Mouse (Mus musculus): Measurements from ENCODE around the gene Gm42791.

The Gm42791 gene

DNA sequence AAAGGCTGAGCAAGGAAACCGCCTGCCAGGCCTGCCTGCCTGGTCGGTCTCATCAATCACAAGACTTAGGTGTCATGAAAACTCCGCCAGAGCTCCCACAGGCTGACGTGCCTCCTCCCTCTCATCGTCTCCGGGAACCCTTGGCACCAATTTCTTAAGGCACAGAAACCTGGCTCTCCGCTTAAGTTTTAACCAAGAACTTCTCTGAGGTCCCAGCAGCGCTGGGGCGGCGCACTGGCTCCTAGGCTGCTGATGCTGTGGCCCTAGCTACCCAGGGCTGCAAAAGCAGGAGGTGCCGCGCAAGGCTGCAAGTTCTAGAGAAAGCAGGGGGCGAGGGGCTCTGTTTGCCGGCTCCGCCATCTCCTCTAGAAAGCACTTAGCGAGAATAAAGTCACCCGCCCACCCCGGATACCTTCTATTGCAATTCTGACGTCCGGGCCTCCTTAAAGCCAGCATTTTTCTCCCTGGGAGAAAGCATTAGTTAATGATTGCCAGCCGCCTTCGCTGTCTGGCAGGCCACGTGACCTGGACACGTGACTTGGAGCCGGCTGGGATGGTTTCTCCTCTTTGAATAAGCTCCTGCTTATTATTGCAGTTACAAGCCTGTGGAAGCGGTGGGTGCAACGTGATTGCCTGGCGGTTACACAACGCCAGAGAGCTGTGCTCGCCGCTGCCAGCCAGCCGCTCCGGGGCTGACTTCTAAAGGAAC lies at the start of gene Gm42791:
Gene Gm42791, minus strand, starts transcription at position 442 of the 709 bp plus-strand sequence.
- DNase-seq (ENCODE audit: low read depth, low spot score): peak; percentile 99

DNA sequence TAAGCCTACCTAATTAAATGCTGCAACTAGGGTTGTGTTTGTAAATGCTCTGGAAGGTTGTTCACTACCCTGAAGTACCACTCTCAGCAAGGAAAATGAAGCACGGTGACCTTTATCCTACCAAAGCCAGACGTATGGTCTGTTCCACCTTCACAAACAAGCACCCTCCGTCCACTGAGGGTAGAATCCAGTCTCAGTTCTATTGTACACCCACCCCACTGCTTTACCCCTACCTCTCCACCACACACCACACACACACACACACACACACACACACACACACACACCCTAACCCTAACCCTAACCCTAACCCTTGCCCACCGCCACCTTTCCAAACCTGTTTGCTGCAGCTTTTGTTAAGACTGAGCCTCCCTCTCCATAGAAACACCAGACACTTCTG lies 49.1 kb upstream of the Gm42791 start:
- DNase-seq (ENCODE audit: low read depth, low spot score): no peak

DNA sequence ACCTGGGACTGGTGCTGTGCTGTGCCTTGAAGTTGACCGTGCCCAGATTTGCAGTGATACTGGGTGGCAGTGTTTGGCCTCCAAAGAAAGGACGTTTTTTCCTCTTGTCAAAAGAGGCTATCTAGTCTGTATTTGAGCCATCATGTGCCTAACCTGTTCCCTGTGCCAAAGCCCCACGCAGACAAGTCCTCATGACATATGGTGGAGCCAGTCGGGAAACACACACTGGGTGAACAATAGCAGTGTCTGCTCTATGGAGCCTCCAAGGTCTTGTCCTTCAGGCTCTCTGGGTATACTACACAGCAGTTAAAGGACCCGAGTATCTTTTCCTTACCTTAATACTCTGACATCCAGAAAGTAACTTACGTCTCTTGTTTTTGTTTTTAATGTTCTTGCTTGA lies 48.3 kb upstream of the Gm42791 start:
- no peak for DNase-seq (ENCODE audit: low read depth, low spot score)

DNA sequence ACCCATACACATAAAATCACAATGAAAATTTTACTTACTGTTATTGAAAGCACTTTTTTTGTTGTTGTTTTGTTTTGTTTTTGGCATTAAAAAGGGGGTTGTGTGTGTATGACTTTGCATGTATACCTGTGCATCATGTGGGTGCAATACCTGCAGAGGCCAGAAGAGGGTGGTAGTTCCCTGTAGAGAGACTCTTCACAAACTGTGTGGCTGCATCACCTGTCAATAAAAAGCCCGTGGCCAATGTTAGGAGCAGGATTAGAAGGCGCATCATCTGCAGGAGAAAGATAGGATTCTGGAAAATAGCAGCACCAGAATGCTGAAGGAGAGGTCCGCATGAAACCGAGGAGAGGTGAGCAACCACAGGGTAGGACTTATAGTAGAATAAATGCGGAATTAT lies 44.9 kb upstream of the Gm42791 start:
- no peak for DNase-seq (ENCODE audit: low read depth, low spot score)

DNA sequence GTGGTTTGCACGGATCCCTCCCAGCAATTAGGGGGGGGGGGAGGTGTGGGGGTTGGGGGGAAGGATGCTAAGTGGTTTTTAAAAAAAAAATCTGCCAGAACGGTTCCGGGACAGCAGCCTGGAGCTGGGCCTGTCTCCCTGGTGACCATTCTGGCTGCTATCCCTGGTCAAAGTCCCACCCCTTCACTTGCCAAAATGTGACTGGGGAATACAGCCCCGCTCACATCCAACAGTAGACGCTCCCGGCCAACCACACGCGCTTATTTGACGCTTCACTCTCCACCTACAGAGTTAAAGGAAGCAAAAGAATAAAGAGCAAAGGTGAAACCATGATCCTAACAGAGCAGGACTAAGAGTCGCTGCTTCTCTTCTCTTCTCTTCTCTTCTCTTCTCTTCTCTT lies 42.8 kb upstream of the Gm42791 start:
- peak; percentile 66 for DNase-seq (ENCODE audit: low read depth, low spot score)

DNA sequence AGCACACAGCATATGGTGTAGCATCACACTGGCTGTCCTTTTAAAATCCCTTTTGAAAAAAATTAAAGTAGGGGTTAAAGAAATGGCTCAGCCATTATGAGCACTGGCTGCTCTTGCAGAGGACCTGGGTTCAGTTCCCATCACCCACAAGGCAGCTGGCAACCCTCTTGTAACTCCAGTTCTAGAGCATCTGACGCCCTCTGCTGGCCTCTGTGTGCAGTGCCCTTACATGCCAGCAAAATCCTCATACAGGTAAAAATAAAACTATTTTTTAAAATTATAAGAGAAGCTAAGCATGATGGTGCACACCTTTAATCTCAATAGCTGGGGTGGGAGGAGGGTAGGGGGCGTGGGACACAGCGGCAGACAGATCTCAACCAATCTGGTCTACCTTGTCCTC lies 42.0 kb upstream of the Gm42791 start:
- no peak for DNase-seq (ENCODE audit: low read depth, low spot score)

DNA sequence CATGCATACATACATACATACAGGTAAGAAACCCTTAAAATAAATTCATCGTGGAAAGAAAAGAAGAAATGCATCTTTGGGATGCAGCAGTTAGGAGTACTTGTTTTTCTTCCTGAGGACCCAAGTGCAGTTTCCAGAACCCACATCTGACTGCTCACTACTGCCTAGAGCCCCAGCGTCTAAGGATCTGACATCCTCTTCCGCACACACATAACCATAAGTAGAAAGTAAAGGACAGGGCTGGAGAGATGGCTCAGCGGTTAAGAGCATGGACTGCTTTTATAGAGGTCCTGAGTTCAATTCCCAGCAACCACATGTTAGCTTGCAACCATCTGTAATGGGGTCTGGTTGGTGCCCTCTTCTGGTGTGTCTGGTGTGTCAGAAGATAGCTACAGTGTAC lies 37.5 kb upstream of the Gm42791 start:
- DNase-seq (ENCODE audit: low read depth, low spot score): no peak

DNA sequence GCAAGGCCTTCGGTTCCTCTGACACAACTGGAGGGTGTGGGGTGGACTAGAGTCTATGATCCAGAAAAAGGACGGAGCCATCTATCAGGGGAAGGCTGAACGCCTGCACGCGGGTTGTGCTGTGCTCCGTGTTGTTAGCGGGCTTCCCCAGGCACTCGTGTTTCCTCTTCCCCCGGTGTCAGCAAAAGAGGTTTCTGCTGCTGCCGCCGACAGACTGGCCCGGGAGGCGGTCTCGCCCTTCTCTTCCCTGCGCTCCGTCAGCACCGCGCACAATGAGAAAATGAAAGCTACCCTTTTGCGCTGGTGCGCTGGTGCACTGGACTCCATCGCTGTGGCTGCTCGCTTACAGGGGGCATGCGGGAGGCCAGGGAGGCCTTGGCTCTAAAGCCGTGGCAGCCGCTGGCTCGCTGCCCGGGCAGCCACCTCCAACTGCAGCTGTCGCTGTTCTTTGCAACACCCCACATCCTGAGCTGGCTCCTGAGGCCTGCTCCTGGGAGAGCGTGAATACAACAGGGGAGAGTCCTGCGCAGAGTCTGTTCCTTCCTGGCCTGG lies 36.3 kb upstream of the Gm42791 start:
- peak; percentile 91 for DNase-seq (ENCODE audit: low read depth, low spot score)

DNA sequence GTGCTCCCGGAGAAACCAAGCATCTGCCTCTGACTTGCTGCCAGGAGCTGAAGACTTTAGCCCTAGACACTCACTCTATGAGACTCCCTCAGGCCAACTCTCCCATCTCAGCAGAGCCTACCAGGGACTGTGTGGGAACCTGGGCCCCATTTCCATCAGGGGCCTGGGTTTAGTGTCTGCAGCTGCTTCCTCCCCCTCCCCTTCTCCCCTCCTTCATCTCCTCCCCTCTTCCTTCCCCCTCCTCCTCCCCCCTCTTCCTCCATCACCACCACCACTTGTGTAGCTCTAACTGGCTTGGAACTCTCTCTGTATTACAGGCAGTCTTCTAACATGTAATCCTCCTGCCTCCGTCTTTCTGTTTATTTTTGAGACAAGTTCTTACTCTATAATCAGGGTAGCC lies 35.2 kb upstream of the Gm42791 start:
- DNase-seq (ENCODE audit: low read depth, low spot score): no peak

DNA sequence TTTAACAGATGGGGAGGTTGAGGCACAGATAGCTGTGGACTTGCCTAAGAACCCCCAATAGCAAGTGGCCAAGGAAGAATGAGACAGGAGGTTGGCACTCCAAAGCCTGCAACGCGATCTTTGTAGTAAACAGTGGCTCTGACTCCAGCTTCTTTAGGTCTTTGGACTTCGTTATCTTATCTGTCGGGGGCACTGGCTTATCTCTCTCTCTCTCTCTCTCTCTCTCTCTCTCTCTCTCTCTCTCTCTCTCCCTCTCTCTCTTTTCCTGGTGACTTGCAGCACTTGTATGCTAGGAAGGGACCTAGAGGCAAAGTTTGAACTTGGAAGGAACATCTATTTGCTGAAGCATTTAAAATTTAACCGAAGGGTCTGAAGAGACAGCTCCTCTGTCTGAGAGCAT lies 33.4 kb upstream of the Gm42791 start:
- DNase-seq (ENCODE audit: low read depth, low spot score): no peak

DNA sequence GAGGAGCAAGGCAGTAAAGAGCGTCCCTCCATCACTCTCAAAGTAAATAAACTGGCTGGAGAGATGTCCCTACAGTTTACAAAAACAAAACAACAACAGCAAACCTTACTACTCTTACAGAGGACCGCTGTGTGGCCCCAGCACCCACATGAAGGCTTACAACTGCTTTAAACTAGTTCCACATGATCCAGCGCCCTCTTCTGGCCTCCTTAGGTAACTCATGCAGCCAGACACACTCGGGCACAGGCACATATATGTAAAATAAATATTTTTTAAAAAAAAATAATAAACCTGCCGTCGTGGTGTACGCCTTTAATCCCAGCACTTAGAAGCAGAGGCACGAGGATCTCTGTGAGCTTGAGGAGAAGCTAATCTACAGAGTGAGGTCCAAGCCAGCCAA lies 32.4 kb upstream of the Gm42791 start:
- DNase-seq (ENCODE audit: low read depth, low spot score): no peak

DNA sequence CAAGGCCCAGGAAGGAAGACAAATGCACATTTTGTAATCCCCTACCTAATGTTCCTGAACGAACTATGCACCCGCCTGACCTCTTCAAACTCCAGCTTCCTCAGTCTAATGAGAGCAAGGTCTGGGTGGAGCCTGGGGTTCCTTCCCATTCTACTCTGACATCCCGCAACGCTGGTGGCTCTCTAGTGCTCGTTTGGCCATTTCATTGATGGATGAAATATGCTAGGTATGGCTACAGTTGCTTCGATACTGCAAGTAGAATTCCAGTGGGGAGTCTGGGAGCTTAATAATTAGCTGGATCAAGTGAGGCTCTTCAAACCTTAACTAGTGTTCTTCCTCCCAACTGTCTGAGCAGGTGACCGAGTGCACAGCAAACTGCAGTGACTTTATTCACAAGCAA lies 26.2 kb upstream of the Gm42791 start:
- no peak for DNase-seq (ENCODE audit: low read depth, low spot score)

DNA sequence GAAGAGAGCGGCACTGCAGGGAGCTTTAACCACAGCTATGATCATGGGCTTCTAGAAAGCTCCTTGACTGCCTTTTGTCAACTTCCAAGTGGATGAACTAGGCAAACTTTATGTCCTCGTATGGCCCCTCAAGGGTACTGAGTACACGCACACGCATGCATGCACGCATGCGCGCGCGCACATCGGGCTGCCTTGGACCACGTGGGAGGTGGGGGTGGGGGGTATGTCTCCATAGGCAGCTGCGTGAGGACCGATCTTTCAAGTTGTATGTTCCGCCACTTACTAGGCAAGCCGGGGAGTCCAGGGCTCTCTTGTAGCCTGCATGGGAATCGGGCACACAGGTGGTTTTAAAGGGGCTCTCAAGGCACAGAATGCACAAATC lies 25.7 kb upstream of the Gm42791 start:
- DNase-seq (ENCODE audit: low read depth, low spot score): no peak

DNA sequence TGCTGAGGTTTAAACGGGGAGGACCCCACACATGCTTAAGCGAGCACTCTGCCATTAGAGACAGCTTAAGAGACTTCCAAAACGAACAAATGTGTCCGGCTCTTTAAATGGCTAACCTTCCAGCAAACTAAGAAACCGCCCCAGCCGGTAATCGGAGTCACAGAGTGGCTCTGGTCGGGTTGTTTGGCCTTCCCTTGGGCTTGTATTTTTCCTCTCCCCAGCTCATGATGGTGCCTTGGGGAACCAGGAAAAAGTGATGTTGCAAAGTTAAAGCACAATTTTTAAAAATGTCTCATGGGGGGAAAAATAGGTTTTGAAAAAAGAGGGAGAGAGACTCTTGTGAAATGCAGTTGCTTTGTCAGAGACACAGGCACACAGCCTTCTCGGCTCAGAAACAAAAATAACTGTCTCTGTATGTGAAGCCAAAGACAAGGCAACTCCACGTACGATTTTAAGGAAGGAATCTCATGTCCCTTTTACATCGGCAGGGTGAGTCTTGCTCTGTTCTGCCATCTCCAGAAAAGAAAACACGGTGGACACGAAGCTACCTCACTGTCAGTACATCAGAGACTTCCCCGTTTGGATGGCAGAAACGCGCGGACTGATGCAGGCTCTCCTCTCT lies 25.2 kb upstream of the Gm42791 start:
- DNase-seq (ENCODE audit: low read depth, low spot score): peak; percentile 39

DNA sequence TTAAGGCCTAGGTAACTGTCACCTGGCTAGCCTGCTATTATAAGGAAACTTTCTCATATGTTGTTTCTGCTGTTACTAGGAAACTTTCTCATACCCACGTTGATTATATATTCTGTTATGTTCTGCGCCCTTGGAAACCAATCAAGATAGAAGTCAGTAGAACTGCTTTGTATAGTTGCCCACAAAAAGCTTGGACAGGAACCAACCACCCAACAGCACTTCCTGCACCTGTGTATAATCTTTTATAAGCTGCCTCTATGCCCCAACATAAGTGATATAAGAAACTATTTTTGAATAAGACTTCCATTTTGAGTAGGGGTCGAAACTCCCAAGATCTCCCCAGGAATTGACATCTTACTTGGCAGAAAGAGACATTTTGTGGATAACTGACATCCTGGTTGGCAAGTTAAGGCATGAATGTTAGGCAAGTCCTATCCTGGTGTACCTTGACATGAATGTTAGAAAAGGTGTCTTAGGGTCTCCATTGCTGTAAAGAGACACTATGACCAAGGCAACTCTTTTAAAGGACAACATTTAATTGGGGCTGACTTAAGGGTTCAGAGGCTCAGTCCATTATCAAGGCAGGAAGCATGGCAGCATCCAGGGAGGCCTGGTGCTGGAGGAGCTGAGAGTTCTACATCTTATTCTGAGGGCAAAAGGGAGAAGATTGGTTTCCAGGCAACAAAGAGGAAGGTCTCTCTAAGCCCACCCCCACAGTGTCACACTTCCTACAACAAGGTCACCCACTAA lies 22.9 kb upstream of the Gm42791 start:
- DNase-seq (ENCODE audit: low read depth, low spot score): no peak

DNA sequence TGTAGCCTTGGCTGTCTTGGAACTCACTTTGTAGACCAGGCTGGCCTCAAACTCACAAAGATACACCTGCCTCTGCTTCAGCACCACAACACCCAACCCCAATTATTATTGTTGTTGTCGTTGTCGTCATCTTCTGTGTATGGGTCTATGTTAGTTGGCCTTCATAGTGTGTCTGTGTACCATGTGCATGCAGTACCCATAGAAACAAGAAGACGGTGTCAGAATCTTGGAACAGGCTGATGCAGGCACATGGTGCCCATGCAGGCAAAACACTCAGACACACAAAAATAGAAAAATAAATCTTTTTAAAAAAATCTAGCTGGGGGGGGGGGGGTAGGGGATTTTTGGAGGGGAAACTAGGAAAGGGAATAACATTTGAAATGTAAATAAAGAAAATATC lies 22.2 kb upstream of the Gm42791 start:
- no peak for DNase-seq (ENCODE audit: low read depth, low spot score)

DNA sequence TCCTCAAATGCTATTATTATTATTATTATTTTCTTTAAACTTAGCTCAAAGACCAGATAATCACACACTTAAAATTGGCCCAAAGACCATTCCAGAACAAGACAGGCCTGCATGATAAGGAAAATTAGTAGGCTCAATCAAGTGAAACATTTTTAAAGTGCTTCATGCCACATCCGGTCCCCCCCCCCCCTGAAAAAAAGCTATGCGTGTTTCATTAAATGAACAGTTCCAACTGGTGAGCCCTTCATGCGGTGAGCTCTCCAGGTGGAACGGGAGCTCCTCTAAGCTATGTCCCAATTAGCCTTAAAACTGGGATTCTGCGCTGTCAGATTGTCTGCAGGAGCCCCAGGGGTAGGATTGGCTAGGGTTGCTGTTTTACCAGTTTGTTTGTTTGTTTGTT lies 21.3 kb upstream of the Gm42791 start:
- DNase-seq (ENCODE audit: low read depth, low spot score): no peak

DNA sequence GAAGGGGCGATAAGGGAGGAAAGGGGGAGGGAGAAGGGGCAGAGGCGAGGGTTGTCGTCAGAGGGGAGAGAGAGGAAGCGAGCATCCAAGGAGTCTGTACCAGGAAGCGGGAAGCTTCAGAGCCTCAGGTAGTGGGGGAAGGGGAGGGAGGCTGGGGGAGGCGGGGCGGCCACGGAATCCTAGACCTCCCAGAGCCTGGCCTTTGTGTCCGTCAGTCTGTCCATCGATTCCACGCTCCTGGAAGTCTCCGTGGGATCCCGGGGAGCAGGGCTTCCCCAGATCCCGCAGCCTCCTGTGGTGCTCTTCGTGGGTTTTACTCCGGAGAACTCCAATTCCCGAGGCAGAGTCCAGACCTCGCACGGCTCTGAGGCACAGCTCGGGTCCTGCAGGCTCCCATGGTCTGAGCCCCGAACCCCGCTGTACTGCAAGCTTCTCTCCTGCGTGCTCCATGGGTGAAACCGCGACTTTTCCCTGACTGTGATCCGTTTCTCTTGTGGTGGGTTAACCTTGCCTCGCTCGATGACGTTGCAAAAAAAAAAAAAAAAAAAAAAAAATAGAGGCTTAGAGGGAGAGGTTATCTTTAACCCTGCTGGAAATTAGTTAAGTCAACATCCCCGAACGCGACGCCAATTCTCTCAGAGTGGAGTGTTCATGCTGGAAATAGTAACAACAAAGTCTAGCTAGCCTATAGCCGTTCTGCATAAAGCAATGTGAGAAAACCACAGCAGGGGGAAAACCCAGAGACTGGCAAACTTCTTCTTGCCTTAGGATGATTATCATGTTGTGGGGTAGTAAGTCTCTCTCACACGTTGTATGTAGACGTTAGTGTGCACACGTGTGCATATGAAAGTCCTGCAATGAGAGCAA lies 20.6 kb upstream of the Gm42791 start:
- DNase-seq (ENCODE audit: low read depth, low spot score): no peak

DNA sequence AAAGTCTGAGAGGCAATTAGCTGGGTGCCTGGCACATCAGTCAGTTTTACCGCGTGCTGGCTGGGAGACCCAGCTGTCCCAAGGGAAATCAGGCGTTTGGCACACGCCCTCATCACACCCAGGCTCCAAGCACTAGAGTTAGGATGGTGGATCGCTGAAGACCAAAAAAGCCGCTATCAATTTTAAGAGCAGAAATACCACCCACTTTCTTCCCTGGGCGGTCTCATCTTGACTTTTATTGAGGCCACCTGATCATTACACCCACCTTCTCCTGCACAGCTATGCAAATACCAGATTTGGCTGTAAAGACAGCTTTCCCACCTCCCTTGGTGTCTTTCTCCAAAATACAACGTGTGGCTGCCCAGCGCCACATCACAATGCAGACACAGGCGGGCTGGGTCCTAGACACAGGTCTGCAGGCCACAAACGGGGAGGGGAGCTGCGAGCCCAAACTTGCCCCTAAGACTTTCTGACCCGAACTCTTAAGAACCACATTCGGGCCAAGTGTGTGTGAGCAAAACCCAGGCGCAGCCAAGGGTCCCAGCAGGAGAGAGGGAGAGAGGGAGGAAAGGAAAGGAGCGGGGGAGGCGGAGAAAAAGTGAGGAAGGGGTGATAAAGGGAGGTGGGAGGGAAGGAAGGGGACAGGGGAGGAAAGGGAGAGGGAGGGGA lies 19.8 kb upstream of the Gm42791 start:
- DNase-seq (ENCODE audit: low read depth, low spot score): no peak

DNA sequence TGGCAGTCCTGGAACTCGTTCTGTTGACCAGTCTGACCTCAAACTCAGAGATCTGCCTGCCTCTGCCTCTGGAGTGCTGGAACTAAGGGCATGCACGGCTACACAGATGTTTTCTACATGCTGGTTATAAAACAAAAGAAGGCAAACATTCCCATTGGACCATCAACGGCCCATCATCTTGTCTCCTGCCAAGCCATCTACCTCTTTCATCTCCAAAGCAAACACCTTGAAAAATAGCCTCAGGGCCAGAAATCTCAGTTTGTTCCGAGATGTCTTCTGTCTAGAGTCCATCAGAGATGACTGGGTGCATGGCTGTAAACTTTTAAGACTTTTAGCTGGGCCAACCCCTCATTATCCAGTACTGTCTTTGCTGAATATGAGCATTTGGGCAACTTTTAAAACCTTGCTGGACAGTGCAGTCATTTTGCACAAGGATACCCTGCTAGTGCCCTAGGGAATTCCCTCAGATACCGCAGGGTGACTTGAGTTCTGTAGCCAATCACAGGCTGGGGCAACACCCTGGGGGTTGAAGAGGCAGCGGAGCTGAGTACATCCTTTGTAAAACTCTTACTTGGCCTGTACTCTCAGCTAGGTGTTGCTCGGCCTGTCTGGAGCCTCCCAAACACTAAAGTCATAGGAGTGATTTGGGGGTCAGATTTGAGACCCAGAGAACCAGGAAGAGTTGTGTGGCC lies 19.0 kb upstream of the Gm42791 start:
- DNase-seq (ENCODE audit: low read depth, low spot score): no peak

DNA sequence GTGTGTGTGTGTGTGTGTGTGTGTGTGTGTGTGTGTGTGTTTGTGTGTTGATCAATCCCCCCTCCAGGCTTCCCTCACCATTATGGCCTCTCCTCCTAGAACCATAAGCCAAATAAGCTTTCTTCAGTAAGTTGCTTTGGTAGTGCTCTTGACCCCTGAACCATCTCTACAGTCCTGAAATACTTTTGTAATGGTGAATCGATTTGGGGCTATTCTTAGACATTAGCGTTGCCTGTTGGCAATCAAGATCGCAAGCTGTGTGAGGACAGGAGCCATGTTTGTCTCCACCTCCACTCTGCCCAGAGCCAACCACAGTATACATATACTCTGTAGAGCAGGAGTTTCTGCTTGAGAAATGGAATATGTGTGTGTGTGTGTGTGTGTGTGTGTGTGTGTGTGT lies 14.2 kb upstream of the Gm42791 start:
- DNase-seq (ENCODE audit: low read depth, low spot score): no peak
